Mouse (Mus musculus): ENCODE data around the gene Etv5. TPM values are rescaled to one million over a fixed set of nuclear protein-coding genes. Genes with fewer than 3 reads are reported as not detected.
"Not testable (repeated sequence)": the region's sequence is repeated elsewhere in the genome, so short reads cannot be mapped to it uniquely, and the experiment has no call there.

The Etv5 gene
- polyA plus RNA-seq, 1 experiment from 2014 or later, result 9.5 TPM

DNA sequence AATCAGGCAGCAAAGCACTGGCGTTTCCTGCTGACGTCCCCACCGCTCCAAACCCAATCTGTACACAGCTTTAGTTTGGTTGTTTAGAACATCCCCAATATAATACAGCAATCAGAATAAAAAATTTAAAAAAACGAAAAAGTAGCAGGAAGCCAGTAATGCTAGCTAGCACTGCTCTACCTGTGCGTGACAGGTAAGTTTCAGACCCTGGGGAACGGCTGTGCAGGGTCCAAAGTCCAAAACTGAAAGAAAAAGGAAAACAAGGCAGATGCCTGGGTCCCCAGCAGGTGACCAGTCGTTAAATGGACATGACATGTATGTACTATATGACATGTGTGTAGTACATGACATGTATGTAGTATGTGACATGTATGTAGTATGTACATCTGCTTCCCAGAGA is 57.5 kb downstream of the Etv5 start:
- H3K9me3 ChIP-seq; H3K4me3 ChIP-seq (replicated peaks); ATAC-seq; H3K27ac ChIP-seq; H3K4me2 ChIP-seq (replicated peaks); H3K27me3 ChIP-seq; H3K4me1 ChIP-seq (replicated peaks); H3K36me3 ChIP-seq; H3K9ac ChIP-seq (replicated peaks): not testable (repeated sequence)
- 86% methylated on average over 6 of the region's 7 CpGs for WGBS

DNA sequence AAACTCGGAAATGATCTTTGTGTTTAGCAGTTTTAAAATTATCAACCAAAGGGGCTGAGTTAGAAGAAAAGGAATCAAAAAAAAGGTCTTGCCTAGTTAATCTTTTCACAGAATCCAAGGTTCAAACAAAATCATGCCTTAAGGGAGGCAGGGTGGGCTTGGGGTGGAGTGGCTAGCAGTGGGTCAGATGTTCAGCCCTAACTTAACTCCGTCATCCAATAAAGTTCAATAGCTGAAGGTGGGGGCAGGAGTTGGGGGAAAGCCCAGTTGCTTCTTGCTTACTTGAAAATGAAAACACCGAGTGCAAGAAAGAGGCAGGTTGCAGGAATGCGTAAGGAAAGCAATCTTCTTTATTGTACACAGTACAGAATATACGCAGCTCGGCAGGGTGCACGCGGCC is 58.5 kb downstream of the Etv5 start:
- Histone ChIP-seq H3K4me3 (replicated peaks) (no peak overlapping the region), H3K27ac (no peak overlapping the region), H3K9me3 (no peaks in the 10 kb centered on the region), H3K4me1 (replicated peaks) (peaks cover 7% of the 10 kb centered on the region; the same call in 1 of the 2 replicates), H3K27me3 (no peaks in the 10 kb centered on the region), H3K9ac (replicated peaks) (no peak overlapping the region), H3K36me3 (no peaks in the 10 kb centered on the region), H3K4me2 (replicated peaks) (no peak overlapping the region)
- no peak for ATAC-seq
- 82% methylated on average over 8 of the region's 8 CpGs for WGBS

DNA sequence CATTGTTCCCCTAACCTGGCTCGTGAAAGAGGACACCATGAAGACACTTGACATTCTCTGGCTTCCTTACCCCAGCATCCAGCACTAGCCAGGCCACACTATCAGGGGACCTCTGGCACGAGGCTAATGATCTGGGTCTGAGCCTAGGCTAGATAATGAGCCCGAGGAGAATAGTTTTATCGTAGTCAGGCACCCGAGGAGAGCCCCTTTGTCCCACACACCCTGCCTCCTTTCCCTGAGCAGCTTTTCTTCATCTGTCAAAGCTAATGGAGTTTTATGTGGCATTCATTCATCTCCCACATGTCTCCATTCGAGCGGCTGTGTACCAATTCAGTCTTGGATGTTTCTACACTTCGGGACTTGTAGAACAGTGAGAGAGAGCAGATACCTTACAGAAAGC is 59.5 kb downstream of the Etv5 start:
- H3K9ac ChIP-seq (replicated peaks), result no peak overlapping the region
- H3K9me3 ChIP-seq, result no peaks in the 10 kb centered on the region
- H3K4me1 ChIP-seq (replicated peaks), result peaks cover 7% of the 10 kb centered on the region; the same call in 1 of the 2 replicates
- H3K4me2 ChIP-seq (replicated peaks), result no peak overlapping the region
- H3K4me3 ChIP-seq (replicated peaks), result no peak overlapping the region
- H3K27ac ChIP-seq, result no peak overlapping the region
- H3K27me3 ChIP-seq, result no peaks in the 10 kb centered on the region
- no peaks in the 10 kb centered on the region for H3K36me3 ChIP-seq
- 23% methylated on average over 8 of the region's 8 CpGs for WGBS
- ATAC-seq, result no peak

DNA sequence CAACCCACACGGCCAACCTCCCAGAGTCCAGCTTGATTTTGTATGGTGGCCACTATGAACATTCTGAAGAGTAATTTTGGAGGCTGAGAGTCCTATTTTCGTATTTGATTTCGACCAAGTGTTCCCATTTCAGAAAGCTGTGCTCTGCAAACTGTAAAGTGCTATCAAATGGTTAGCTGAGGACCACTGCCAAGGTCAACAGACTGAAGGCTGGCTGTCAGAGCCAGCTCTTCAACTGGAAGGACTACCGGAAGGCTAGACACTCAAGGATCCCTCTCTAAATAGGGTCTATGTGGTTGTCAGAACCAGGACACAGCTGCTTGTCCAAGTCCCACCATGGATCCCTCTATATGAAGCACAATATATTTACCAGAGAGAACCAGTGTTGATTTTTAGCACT is 60.2 kb downstream of the Etv5 start:
- no peaks in the 10 kb centered on the region for H3K36me3 ChIP-seq
- H3K4me2 ChIP-seq (replicated peaks), result no peak overlapping the region
- no peaks in the 10 kb centered on the region for H3K9me3 ChIP-seq
- no peak overlapping the region for H3K27ac ChIP-seq
- no peak for ATAC-seq
- WGBS, result 95% methylated on average over 4 of the region's 4 CpGs
- no peak overlapping the region for H3K9ac ChIP-seq (replicated peaks)
- no peak overlapping the region for H3K4me3 ChIP-seq (replicated peaks)
- H3K27me3 ChIP-seq, result no peaks in the 10 kb centered on the region
- H3K4me1 ChIP-seq (replicated peaks), result peaks cover 7% of the 10 kb centered on the region; the same call in 1 of the 2 replicates

DNA sequence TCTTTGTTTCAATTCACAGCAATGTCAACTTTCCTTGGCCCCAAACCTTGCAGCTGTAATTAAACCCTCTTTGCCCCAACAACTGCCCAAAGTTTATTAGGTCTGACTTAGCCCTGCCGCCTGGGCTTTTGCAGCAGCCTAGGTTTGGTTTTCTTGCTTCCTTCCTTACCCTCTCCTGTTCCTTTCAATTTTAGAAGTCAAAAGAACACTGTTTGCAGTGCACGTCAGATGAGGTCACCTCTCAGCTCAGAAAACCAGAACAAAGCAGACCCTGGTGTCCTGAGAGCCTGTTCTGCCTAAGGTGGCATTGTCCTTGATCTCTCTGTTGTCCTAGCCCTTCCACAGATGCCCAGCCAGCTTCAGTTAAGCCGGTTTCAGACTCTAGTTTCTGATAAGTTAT is 61.8 kb downstream of the Etv5 start:
- H3K27ac ChIP-seq, result no peak overlapping the region
- no peak overlapping the region for H3K9ac ChIP-seq (replicated peaks)
- no peak overlapping the region for H3K4me3 ChIP-seq (replicated peaks)
- 54% methylated on average over 3 of the region's 3 CpGs for WGBS
- H3K4me2 ChIP-seq (replicated peaks), result no peak overlapping the region
- H3K4me1 ChIP-seq (replicated peaks), result peaks cover 9% of the 10 kb centered on the region; the same call in 1 of the 2 replicates
- H3K9me3 ChIP-seq, result no peaks in the 10 kb centered on the region
- H3K36me3 ChIP-seq, result no peaks in the 10 kb centered on the region
- no peak for ATAC-seq
- no peaks in the 10 kb centered on the region for H3K27me3 ChIP-seq

DNA sequence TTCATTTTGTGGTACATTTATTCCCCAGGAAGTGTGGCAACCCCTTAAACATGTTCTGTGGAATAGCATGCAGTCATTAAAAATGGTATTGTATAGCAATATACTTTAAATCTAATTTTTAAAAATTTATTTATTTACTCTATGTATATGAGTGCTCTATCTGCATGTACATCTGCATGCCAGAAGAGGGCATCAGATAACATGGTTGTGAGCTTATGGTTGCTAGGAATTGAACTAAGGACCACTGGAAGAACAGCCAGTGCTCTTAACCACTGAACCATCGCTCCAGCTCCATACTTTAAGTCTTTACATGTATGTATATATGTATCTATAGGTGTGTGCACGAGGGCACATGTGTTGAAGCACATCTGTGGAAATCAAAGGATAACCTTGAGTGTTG is 64.6 kb downstream of the Etv5 start:
- 73% methylated on average over 2 of the region's 2 CpGs for WGBS
- no peak overlapping the region for H3K4me2 ChIP-seq (replicated peaks)
- H3K9ac ChIP-seq (replicated peaks), result no peak overlapping the region
- H3K4me3 ChIP-seq (replicated peaks), result no peak overlapping the region
- no peaks in the 10 kb centered on the region for H3K9me3 ChIP-seq
- H3K27me3 ChIP-seq, result no peaks in the 10 kb centered on the region
- peaks cover 6% of the 10 kb centered on the region; the same call in 1 of the 2 replicates for H3K4me1 ChIP-seq (replicated peaks)
- ATAC-seq, result no peak
- no peak overlapping the region for H3K27ac ChIP-seq
- H3K36me3 ChIP-seq, result no peaks in the 10 kb centered on the region

DNA sequence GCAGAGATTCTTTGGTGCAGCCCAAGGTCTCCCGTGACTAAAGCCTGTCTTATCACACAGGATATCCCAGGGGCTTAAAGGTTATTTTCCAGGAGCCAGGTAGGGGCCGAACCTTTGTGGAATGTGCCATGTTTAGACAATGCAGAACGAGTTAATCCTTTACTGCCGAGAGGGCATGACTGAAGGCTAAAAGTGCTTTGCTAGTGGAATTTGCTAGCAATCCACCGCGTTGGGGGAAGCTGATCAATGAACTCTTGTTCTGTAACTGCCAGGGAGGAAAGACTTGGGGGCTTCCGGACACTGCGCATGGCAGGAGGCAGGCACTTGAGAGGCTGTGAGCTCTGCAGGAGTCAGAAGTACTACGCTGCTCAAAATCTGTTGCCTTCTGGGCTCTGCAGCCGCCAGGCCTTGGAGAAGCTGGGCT is 66.8 kb downstream of the Etv5 start:
- H3K9ac ChIP-seq (replicated peaks), result no peak overlapping the region
- no peak overlapping the region for H3K27ac ChIP-seq
- H3K9me3 ChIP-seq, result no peaks in the 10 kb centered on the region

DNA sequence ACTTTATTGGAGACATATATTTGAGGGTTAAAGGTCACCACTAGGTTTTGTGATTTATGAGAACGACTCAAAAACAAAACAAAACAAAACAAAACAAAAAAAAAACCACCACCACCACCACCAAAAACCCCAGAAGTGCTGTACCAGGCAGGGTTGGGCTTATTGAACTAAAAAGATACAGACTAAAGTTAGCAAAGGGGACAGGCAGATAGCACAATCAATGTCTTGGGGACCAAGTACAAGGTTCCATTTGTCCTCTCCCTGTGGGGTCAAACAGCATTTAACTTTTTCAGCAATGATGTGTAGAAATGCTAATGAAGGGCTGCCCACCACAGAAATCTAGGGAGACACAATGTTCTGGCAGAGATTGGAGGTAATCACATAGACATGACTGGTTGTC is 67.3 kb downstream of the Etv5 start:
- Histone ChIP-seq H3K4me3 (replicated peaks) (no peak overlapping the region), H3K27ac (no peak overlapping the region), H3K4me2 (replicated peaks) (no peak overlapping the region), H3K27me3 (no peaks in the 10 kb centered on the region), H3K4me1 (replicated peaks) (0 out of 2 replicates have a peak, but pooled peaks cover 4% of the 10 kb centered on the region), H3K9me3 (no peaks in the 10 kb centered on the region), H3K36me3 (no peaks in the 10 kb centered on the region), H3K9ac (replicated peaks) (no peak overlapping the region)
- no peak for ATAC-seq
- 86% methylated on average over 1 of the region's 1 CpGs for WGBS

More for the DNA sequence above, 66.8 kb downstream of the Etv5 start:
- 17% methylated on average over 10 of the region's 10 CpGs for WGBS
- H3K36me3 ChIP-seq, result no peaks in the 10 kb centered on the region
- no peak overlapping the region for H3K4me2 ChIP-seq (replicated peaks)
- no peak overlapping the region for H3K4me3 ChIP-seq (replicated peaks)
- H3K27me3 ChIP-seq, result no peaks in the 10 kb centered on the region
- 0 out of 2 replicates have a peak, but pooled peaks cover 4% of the 10 kb centered on the region for H3K4me1 ChIP-seq (replicated peaks)
- ATAC-seq, result no peak

DNA sequence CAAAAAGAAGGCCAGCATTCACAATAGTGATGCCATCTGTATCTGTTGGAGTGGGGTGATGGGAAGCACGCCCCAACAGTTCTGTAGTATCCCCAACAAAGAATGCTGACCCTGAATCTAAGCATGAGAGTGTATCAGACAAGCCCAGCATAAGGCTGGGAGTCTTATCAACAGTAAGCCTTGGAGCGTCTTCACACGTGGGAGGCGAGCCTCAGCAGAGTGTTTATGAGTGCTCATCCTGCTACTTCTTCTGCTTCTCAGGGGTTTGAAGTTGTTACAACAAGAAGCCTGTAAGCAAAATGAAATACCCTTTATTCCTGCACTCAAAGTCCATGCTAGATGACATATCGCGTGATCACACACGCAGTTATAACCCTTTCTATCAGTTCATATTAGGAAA is 72.4 kb downstream of the Etv5 start:
- H3K9ac ChIP-seq (replicated peaks), result no peak overlapping the region
- H3K27ac ChIP-seq, result no peak overlapping the region
- H3K4me2 ChIP-seq (replicated peaks), result no peak overlapping the region
- no peaks in the 10 kb centered on the region for H3K27me3 ChIP-seq
- 95% methylated on average over 7 of the region's 7 CpGs for WGBS
- H3K9me3 ChIP-seq, result no peaks in the 10 kb centered on the region
- H3K4me1 ChIP-seq (replicated peaks), result no peaks in the 10 kb centered on the region
- ATAC-seq, result no peak
- no peak overlapping the region for H3K4me3 ChIP-seq (replicated peaks)
- no peaks in the 10 kb centered on the region for H3K36me3 ChIP-seq

DNA sequence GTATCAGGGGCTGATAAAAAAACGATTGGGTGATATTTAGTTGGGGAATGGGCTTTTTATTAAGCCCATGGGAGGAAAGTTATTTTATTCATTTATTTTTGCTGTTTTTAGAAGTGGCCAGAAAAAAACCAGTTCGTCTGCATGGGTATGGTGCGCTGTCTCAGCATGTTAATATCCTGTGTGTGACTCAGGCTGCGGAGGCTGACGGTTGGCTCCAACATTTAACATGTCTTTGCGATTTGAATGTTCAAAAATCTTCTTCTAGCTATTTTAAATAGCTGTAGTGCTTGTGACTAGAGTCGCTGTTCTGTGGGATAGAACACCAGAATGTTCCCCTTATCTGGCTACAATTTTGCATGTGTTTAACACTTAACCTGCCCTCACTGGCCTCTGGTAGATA is 73.5 kb downstream of the Etv5 start:
- H3K4me3 ChIP-seq (replicated peaks), result no peak overlapping the region
- no peaks in the 10 kb centered on the region for H3K27me3 ChIP-seq
- ATAC-seq, result no peak
- H3K36me3 ChIP-seq, result no peaks in the 10 kb centered on the region
- WGBS, result 92% methylated on average over 7 of the region's 7 CpGs
- H3K4me2 ChIP-seq (replicated peaks), result no peak overlapping the region
- no peaks in the 10 kb centered on the region for H3K9me3 ChIP-seq
- no peaks in the 10 kb centered on the region for H3K4me1 ChIP-seq (replicated peaks)
- H3K9ac ChIP-seq (replicated peaks), result no peak overlapping the region
- H3K27ac ChIP-seq, result no peak overlapping the region

DNA sequence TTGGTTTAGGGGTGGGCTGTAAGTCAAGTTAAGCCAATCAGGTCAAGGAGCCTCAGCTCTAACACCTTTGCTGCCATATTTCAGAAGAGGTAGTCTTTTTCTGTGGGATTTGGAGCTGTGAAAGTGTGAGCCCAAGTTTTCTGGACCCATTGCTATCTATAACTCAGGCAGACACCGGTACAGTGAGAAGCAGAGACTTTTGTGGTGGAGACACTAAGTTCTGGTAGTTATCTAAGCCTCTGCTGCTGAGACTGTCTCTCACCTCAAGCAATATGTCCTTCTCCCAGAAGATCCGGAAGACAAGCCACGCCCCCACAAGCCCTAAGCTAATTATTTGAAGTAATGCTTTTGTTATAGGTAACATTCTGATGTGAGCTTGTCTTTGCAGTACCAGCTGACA is 73.9 kb downstream of the Etv5 start:
- ATAC-seq, result no peak
- WGBS, result 71% methylated on average over 3 of the region's 3 CpGs
- H3K27me3 ChIP-seq, result no peaks in the 10 kb centered on the region

DNA sequence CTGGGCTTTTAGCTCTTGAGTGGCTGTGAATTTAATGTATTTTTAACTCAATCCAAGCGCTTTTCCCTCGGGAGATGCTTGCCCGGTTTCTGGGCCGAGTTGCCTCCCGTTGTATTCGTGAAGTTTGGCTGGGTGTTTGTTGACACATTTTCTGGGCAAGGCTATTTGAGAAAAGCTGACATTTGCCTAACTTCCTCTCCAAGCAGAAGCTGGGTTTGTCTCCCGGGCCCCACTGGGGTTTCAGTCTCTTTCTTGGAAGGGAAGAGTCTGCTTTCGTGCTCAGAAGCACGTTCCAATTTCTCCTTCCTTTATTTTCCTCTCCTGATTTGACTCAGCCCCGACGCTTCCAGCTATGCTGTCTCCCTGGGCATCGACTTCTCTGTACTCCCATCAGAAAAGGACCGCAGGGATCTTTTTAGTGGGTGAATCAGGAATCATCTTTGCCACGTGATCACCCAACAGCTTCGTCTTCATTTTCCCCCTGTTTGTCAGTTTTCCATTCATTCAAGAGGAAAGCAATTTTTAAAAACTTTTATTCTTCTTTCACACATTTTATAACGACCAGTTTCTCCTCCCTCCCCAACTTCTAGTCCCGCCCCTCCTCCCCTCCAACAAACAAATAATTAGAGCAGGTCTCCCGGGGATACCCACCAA is 80.7 kb downstream of the Etv5 start:
- no peaks in the 10 kb centered on the region for H3K9me3 ChIP-seq
- H3K36me3 ChIP-seq, result no peaks in the 10 kb centered on the region
- no peak overlapping the region for H3K27ac ChIP-seq
- no peaks in the 10 kb centered on the region for H3K4me1 ChIP-seq (replicated peaks)
- 0 out of 2 replicates have a peak overlapping the region, but pooled peaks have one; percentile 13 for H3K4me2 ChIP-seq (replicated peaks)
- no peak overlapping the region for H3K9ac ChIP-seq (replicated peaks)
- ATAC-seq, result no peak
- H3K27me3 ChIP-seq, result no peaks in the 10 kb centered on the region
- H3K4me3 ChIP-seq (replicated peaks), result no peak overlapping the region
- 34% methylated on average over 18 of the region's 18 CpGs for WGBS

More for the DNA sequence above, 73.9 kb downstream of the Etv5 start:
- Histone ChIP-seq H3K9ac (replicated peaks) (no peak overlapping the region), H3K4me3 (replicated peaks) (no peak overlapping the region), H3K27ac (no peak overlapping the region), H3K4me2 (replicated peaks) (no peak overlapping the region), H3K9me3 (no peaks in the 10 kb centered on the region), H3K36me3 (no peaks in the 10 kb centered on the region), H3K4me1 (replicated peaks) (no peaks in the 10 kb centered on the region)

DNA sequence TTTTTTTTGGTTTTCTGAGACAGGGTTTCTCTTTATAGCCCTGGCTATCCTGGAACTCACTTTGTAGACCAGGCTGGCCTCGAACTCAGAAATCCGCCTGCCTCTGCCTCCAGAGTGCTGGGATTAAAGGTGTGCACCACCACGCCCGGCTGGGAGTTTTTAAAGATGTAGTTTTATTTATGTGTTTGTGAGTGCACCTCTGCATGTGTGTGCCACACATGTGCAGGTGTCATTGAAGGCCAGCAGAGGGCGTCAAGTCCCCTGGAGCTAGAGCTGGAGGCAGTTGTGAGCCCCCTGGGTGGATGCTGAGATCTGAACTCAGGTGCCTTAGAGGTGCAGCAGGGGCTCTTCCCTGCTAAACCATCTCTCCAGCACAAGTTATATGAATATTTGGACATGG is 85.3 kb downstream of the Etv5 start:
- not testable (repeated sequence) for H3K9me3 ChIP-seq, ATAC-seq
- WGBS, result 93% methylated on average over 5 of the region's 5 CpGs

More for the DNA sequence above, 85.3 kb downstream of the Etv5 start:
- not testable (repeated sequence) for H3K4me3 ChIP-seq (replicated peaks); H3K27me3 ChIP-seq; H3K36me3 ChIP-seq; H3K9ac ChIP-seq (replicated peaks); H3K4me1 ChIP-seq (replicated peaks); H3K4me2 ChIP-seq (replicated peaks); H3K27ac ChIP-seq

All from midbrain, embryonic 13.5 days (tissue).